Mouse (Mus musculus) stomach, embryonic 14.5 days (tissue): ENCODE results near the gene Baz2b. TPM values are rescaled to one million over a fixed set of nuclear protein-coding genes. Genes with fewer than 3 reads are reported as not detected.

Experiments used
- ATAC-seq: fragments of 200-750 bp; cut with Nextera tagmentation; 2 replicates; pipeline ENCODE4 v1.8.0; 2017; ENCODE audit warnings: low read depth, moderate TSS enrichment; ENCODE audit not compliant: insufficient number of reproducible peaks, insufficient read depth, low FRiP score
- H3K27ac ChIP-seq: fragments of 300-500 bp; sonication (generic); 2 replicates; pipeline ENCODE4 v1.5.1; 2014; ENCODE audit warnings: mild to moderate bottlenecking, low read length, moderate library complexity, mixed read lengths
- H3K27me3 ChIP-seq: fragments of 300-500 bp; sonication (generic); 2 replicates; pipeline ENCODE4 v1.6.1; 2014; ENCODE audit warnings: low read length, control low read depth, mixed read lengths; ENCODE audit not compliant: control insufficient read depth, insufficient read depth
- H3K36me3 ChIP-seq: fragments of 300-500 bp; sonication (generic); 2 replicates; pipeline ENCODE4 v1.6.1; 2014; ENCODE audit warnings: mild to moderate bottlenecking, control low read depth, low read length, moderate library complexity, mixed read lengths; ENCODE audit not compliant: control insufficient read depth, insufficient read depth
- H3K4me1 ChIP-seq: fragments of 300-500 bp; sonication (generic); 2 replicates; pipeline ENCODE4 v1.6.1; 2014; ENCODE audit warnings: low read length, control low read depth, mixed read lengths; ENCODE audit not compliant: control insufficient read depth, insufficient read depth
- H3K4me2 ChIP-seq: fragments of 300-500 bp; sonication (generic); replicated peaks from 2 replicates; pipeline ENCODE4 v1.6.1; 2014; ENCODE audit warnings: low read depth, low read length, control low read depth
- H3K4me3 ChIP-seq: fragments of 300-500 bp; sonication (generic); 2 replicates; pipeline ENCODE4 v1.5.1; 2014; ENCODE audit warnings: low read depth, low read length, control low read depth
- H3K9ac ChIP-seq: fragments of 300-500 bp; sonication (generic); replicated peaks from 2 replicates; pipeline ENCODE4 v1.6.1; 2014; ENCODE audit warnings: low read depth, mild to moderate bottlenecking, control low read depth, low read length, moderate library complexity, mixed read lengths
- H3K9me3 ChIP-seq: fragments of 300-500 bp; sonication (generic); 2 replicates; pipeline ENCODE4 v1.6.1; 2016; ENCODE audit warnings: low read depth, low read length, control low read depth; ENCODE audit not compliant: control insufficient read depth
- WGBS: fragments of 180-500 bp; shearing (Covaris S2); extraction: QIAGEN DNeasy Blood & Tissue Kit; methylation state at CpG from one replicate; pipeline ENCODE4 v1.1.7; 2014; 5-methylcytosine and 5-hydroxymethylcytosine counted together
- polyA plus RNA-seq: library from polyadenylated mRNA; unstranded; fragments of >200 nt; fragmentation: Nextera tagmentation; extraction: Ambion mirVana; gene quantifications from 2 replicates; pipeline ENCODE4 v1.2.1, GENCODE M21; 2014

Gene Baz2b
- polyA plus RNA-seq, 1 experiment from 2014 or later, result 80.0 TPM

GRCm38 (mm10) chr2:59979488-59980220, 230.0 kb downstream of the Baz2b start:
- peaks cover 17% of the 10 kb centered on the region for H3K36me3 ChIP-seq
- no peak overlapping the region for H3K4me3 ChIP-seq
- H3K9ac ChIP-seq, result no peak overlapping the region
- H3K27ac ChIP-seq, result no peak overlapping the region
- no peak for ATAC-seq
- no peaks in the 10 kb centered on the region for H3K9me3 ChIP-seq
- no peaks in the 10 kb centered on the region for H3K4me1 ChIP-seq
- H3K27me3 ChIP-seq, result no peaks in the 10 kb centered on the region
- no peak overlapping the region for H3K4me2 ChIP-seq
- 54% methylated on average over 6 of the region's 6 CpGs for WGBS

GRCm38 (mm10) chr2:59976680-59977079, 233.0 kb downstream of the Baz2b start:
- no peak overlapping the region for H3K9ac ChIP-seq
- ATAC-seq, result no peak
- H3K4me3 ChIP-seq, result no peak overlapping the region
- no peak overlapping the region for H3K27ac ChIP-seq
- H3K9me3 ChIP-seq, result no peaks in the 10 kb centered on the region
- no peak overlapping the region for H3K4me2 ChIP-seq
- H3K27me3 ChIP-seq, result no peaks in the 10 kb centered on the region
- H3K4me1 ChIP-seq, result no peaks in the 10 kb centered on the region
- peaks cover 14% of the 10 kb centered on the region for H3K36me3 ChIP-seq
- WGBS, result 90% methylated on average over 5 of the region's 5 CpGs

- WGBS, result 89% methylated on average over 6 of the region's 6 CpGs
- Histone ChIP-seq H3K9me3 (no peaks in the 10 kb centered on the region), H3K4me2 (no peak overlapping the region), H3K27me3 (no peaks in the 10 kb centered on the region), H3K4me1 (no peaks in the 10 kb centered on the region), H3K9ac (no peak overlapping the region), H3K27ac (no peak overlapping the region), H3K36me3 (peaks cover 14% of the 10 kb centered on the region), H3K4me3 (no peak overlapping the region)
- ATAC-seq, result no peak
Measured at GRCm38 (mm10) chr2:59975772-59976171, 233.9 kb downstream of the Baz2b start.

GRCm38 (mm10) chr2:59973962-59974361, 235.7 kb downstream of the Baz2b start:
- H3K9ac ChIP-seq, result no peak overlapping the region
- H3K4me3 ChIP-seq, result no peak overlapping the region
- H3K4me2 ChIP-seq, result no peak overlapping the region
- H3K4me1 ChIP-seq, result no peaks in the 10 kb centered on the region
- no peaks in the 10 kb centered on the region for H3K9me3 ChIP-seq
- WGBS, result 88% methylated on average over 5 of the region's 5 CpGs
- no peaks in the 10 kb centered on the region for H3K27me3 ChIP-seq
- no peak for ATAC-seq
- H3K27ac ChIP-seq, result no peak overlapping the region
- H3K36me3 ChIP-seq, result peaks cover 16% of the 10 kb centered on the region

- Histone ChIP-seq H3K4me3 (no peak overlapping the region), H3K4me1 (no peaks in the 10 kb centered on the region), H3K9ac (no peak overlapping the region), H3K27me3 (no peaks in the 10 kb centered on the region), H3K27ac (no peak overlapping the region), H3K4me2 (no peak overlapping the region), H3K9me3 (no peaks in the 10 kb centered on the region), H3K36me3 (peaks cover 19% of the 10 kb centered on the region)
- 87% methylated on average over 4 of the region's 4 CpGs for WGBS
- no peak for ATAC-seq
Measured at GRCm38 (mm10) chr2:59973104-59973641, 236.5 kb downstream of the Baz2b start.

GRCm38 (mm10) chr2:59970511-59970910, 239.1 kb downstream of the Baz2b start:
- Histone ChIP-seq H3K27ac (no peak overlapping the region), H3K4me3 (no peak overlapping the region), H3K4me1 (no peaks in the 10 kb centered on the region), H3K9me3 (no peaks in the 10 kb centered on the region), H3K4me2 (no peak overlapping the region), H3K27me3 (no peaks in the 10 kb centered on the region), H3K9ac (no peak overlapping the region), H3K36me3 (peaks cover 15% of the 10 kb centered on the region)
- no peak for ATAC-seq
- WGBS, result 84% methylated on average over 9 of the region's 9 CpGs

- no peak overlapping the region for H3K27ac ChIP-seq
- no peaks in the 10 kb centered on the region for H3K9me3 ChIP-seq
- H3K36me3 ChIP-seq, result peaks cover 9% of the 10 kb centered on the region
- no peak overlapping the region for H3K4me2 ChIP-seq
- no peak overlapping the region for H3K9ac ChIP-seq
- H3K4me3 ChIP-seq, result no peak overlapping the region
- 87% methylated on average over 10 of the region's 10 CpGs for WGBS
- ATAC-seq, result no peak
- no peaks in the 10 kb centered on the region for H3K27me3 ChIP-seq
- no peaks in the 10 kb centered on the region for H3K4me1 ChIP-seq
Measured at GRCm38 (mm10) chr2:59969099-59969498, 240.5 kb downstream of the Baz2b start.

- Histone ChIP-seq H3K4me3 (no peak overlapping the region), H3K27me3 (no peaks in the 10 kb centered on the region), H3K4me2 (no peak overlapping the region), H3K27ac (no peak overlapping the region), H3K9ac (no peak overlapping the region), H3K36me3 (peaks cover 9% of the 10 kb centered on the region), H3K4me1 (no peaks in the 10 kb centered on the region), H3K9me3 (no peaks in the 10 kb centered on the region)
- WGBS, result 90% methylated on average over 7 of the region's 7 CpGs
- no peak for ATAC-seq
Measured at GRCm38 (mm10) chr2:59968593-59968992, 241.0 kb downstream of the Baz2b start.

GRCm38 (mm10) chr2:59966454-59966853, 243.2 kb downstream of the Baz2b start:
- H3K27ac ChIP-seq, result no peak overlapping the region
- H3K9me3 ChIP-seq, result no peaks in the 10 kb centered on the region
- H3K27me3 ChIP-seq, result no peaks in the 10 kb centered on the region
- no peak overlapping the region for H3K4me2 ChIP-seq
- whole genome bisulfite sequencing, result 89% methylated on average over 6 of the region's 6 CpGs
- no peak overlapping the region for H3K4me3 ChIP-seq
- no peak for ATAC-seq
- H3K9ac ChIP-seq, result no peak overlapping the region
- H3K36me3 ChIP-seq, result peaks cover 18% of the 10 kb centered on the region
- H3K4me1 ChIP-seq, result no peaks in the 10 kb centered on the region
